ENCODE assay signal across 8 mouse cellular contexts in the genomic region with DNA sequence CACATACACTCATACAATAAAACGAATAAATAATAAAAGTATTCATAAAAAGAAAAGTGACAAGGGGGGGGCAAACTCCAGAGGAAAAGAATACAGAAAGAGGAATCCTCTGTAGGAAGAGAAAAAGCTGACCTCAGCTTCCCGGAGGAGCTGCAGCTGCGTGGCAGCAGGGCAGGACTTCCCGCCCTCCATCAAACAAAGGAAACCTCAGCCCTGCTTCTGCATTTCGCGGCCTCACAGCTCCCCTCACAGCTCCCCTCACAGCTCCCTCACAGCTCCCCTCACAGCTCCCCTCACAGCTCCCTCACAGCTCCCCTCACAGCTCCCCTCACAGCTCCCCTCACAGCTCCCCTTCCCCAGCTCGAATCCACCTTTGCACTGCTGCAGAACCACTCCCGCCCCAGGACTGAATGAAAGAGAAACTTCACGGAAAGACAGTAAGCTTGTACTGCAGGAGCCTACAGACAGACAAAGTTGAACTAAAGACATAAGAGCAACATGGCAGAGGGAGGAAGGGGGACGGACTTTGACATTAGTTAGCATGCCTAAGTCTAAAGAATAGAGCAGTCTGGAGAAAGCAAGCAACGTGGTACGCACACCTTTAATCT. TPM values are rescaled to one million over a fixed set of nuclear protein-coding genes. Genes with fewer than 3 reads are reported as not detected.
A peak's percentile ranks its signal among the peaks of the same experiment; 100 is the strongest.
DNase-seq lines count a peak whose midpoint lies in the region; ATAC-seq lines count a peak whose summit lies in the region.

No protein-coding gene starts in this region.

- peaks cover 5% of the 10 kb centered on the region; the same call in 1 of the 2 replicates for H3K36me3 ChIP-seq in embryonic facial prominence, embryonic 13.5 days
- peaks cover 3% of the 10 kb centered on the region; the same call in 1 of the 2 replicates for H3K36me3 ChIP-seq in hindbrain, embryonic 10.5 days
- no peaks in the 10 kb centered on the region for H3K36me3 ChIP-seq in liver, embryonic 15.5 days (replicated peaks)

- H3K4me1 ChIP-seq in embryonic facial prominence, embryonic 13.5 days: peaks cover 12% of the 10 kb centered on the region
- H3K4me1 ChIP-seq in hindbrain, embryonic 10.5 days (replicated peaks): peaks cover 27% of the 10 kb centered on the region
- H3K4me1 ChIP-seq in liver, embryonic 15.5 days (replicated peaks): peaks cover 5% of the 10 kb centered on the region

- H3K27me3 ChIP-seq in embryonic facial prominence, embryonic 13.5 days: no peaks in the 10 kb centered on the region
- no peaks in the 10 kb centered on the region for H3K27me3 ChIP-seq in hindbrain, embryonic 10.5 days (ENCODE audit: insufficient read depth, poor library complexity, severe bottlenecking)
- no peaks in the 10 kb centered on the region for H3K27me3 ChIP-seq in liver, embryonic 15.5 days

- H3K9ac ChIP-seq in embryonic facial prominence, embryonic 13.5 days: peak overlapping the region; percentile 59
- H3K9ac ChIP-seq in liver, embryonic 15.5 days: no peak overlapping the region

- DNase-seq in spleen, postnatal 36 days (ENCODE audit: low spot score in 2 of 2): peak; percentile 17 to 22
- no peak for DNase-seq in spleen, postnatal 4 days (ENCODE audit: low spot score in 2 of 2)
- DNase-seq in hindbrain, embryonic 10.5 days (ENCODE audit: low spot score): peak; percentile 71
- DNase-seq in cerebellum, postnatal 25 days: no peak

- no peak overlapping the region; the same call in 1 of the 2 replicates for H3K4me3 ChIP-seq in embryonic facial prominence, embryonic 13.5 days
- H3K4me3 ChIP-seq in hindbrain, embryonic 10.5 days: peak overlapping the region; percentile 38
- 0 out of 2 replicates have a peak overlapping the region, but pooled peaks have one; percentile 16 for H3K4me3 ChIP-seq in liver, embryonic 15.5 days (replicated peaks)

- peak overlapping the region; percentile 67 for H3K27ac ChIP-seq in embryonic facial prominence, embryonic 13.5 days
- peak overlapping the region; percentile 96 for H3K27ac ChIP-seq in hindbrain, embryonic 10.5 days
- H3K27ac ChIP-seq in liver, embryonic 15.5 days (replicated peaks): no peak overlapping the region

- WGBS in embryonic facial prominence, embryonic 13.5 days: 15% methylated on average over 12 of the region's 12 CpGs
- WGBS in hindbrain, embryonic 10.5 days: 11% methylated on average over 12 of the region's 12 CpGs
- 15% methylated on average over 12 of the region's 12 CpGs for WGBS in liver, embryonic 15.5 days (ENCODE audit: insufficient replicate concordance)

- H3K4me2 ChIP-seq in embryonic facial prominence, embryonic 13.5 days: peak overlapping the region; percentile 47
- H3K4me2 ChIP-seq in liver, embryonic 15.5 days: peak overlapping the region; percentile 47

- no peak for ATAC-seq in embryonic facial prominence, embryonic 13.5 days (ENCODE audit: insufficient number of reproducible peaks, insufficient read depth, low FRiP score, low TSS enrichment, low read depth)
- ATAC-seq in liver, embryonic 15.5 days (ENCODE audit: insufficient read depth): no peak
- 0 out of 2 replicates have a peak, but pooled peaks have one; percentile 23 for ATAC-seq in neutrophil, adult 5-6 weeks (ENCODE audit: extremely low read depth, insufficient number of reproducible peaks, low FRiP score, poor library complexity, severe bottlenecking)
- no peak for ATAC-seq in inflammation-experienced regulatory T-cells, adult 6 months

- H3K9me3 ChIP-seq in embryonic facial prominence, embryonic 13.5 days: no peaks in the 10 kb centered on the region
- no peaks in the 10 kb centered on the region for H3K9me3 ChIP-seq in hindbrain, embryonic 10.5 days
- H3K9me3 ChIP-seq in liver, embryonic 15.5 days (replicated peaks): no peaks in the 10 kb centered on the region

RNA-seq across cellular contexts. Expression of gene Npl, which starts 17.5 kb away (rescaled TPM):
- polyA plus RNA-seq in embryonic facial prominence, embryonic 13.5 days (2015; fragmentation: Nextera tagmentation; extraction: Ambion mirVana): 11.2 and 11.3 TPM in 2 replicates
- 15.5 and 17.8 TPM in 2 replicates for polyA plus RNA-seq in hindbrain, embryonic 10.5 days (2016; fragmentation: Nextera tagmentation; extraction: Ambion mirVana)
- polyA plus RNA-seq in liver, embryonic 15.5 days (2015; fragmentation: Nextera tagmentation; extraction: Ambion mirVana): 6.1 and 7.1 TPM in 2 replicates
- total RNA-seq in neutrophil, adult 5-6 weeks (2017): not detected in 2 replicates
- polyA plus RNA-seq in inflammation-experienced regulatory T-cells, adult 6 months (2017; shearing (Covaris generic)): under 1 TPM in 1 of 3 experiments, not detected in 2; 0.44 TPM

RNA-seq across cellular contexts. Expression of gene Dhx9, which starts 44.9 kb away (rescaled TPM):
- polyA plus RNA-seq in embryonic facial prominence, embryonic 13.5 days (2015; fragmentation: Nextera tagmentation; extraction: Ambion mirVana): 46.8 and 49.0 TPM in 2 replicates
- polyA plus RNA-seq in hindbrain, embryonic 10.5 days (2016; fragmentation: Nextera tagmentation; extraction: Ambion mirVana): 31.1 and 42.1 TPM in 2 replicates
- polyA plus RNA-seq in liver, embryonic 15.5 days (2015; fragmentation: Nextera tagmentation; extraction: Ambion mirVana): 10.0 and 10.7 TPM in 2 replicates
- 124 and 138 TPM in 2 replicates for total RNA-seq in neutrophil, adult 5-6 weeks (2017)
- 10 to 100 TPM; 24.1 to 31.8 (median 26.8) TPM for polyA plus RNA-seq in inflammation-experienced regulatory T-cells, adult 6 months (2017; shearing (Covaris generic))

Comparison
In these comparisons a context has a peak if more than half of its experiments do, and no peak if none do; other contexts are left out.
1. DNase-seq: peak in spleen, postnatal 36 days (2 of 2) and hindbrain, embryonic 10.5 days (single experiment); none in spleen, postnatal 4 days (0 of 2) and cerebellum, postnatal 25 days (0 of 2).